ENCODE assay signal across 8 mouse cellular contexts in genomic region chr19:32182471-32182870, GRCm38 (mm10).
DNase-seq lines count a peak whose midpoint lies in the region; ATAC-seq and TF ChIP-seq lines count a peak whose summit lies in the region.
"Had no signal": no experiment of that assay in that cellular context is flagged by ENCODE, and none has a peak within 500 bp of the region (broad histone marks: within the 10 kb centered on the region; RNA-seq: fewer than 3 reads in every experiment).

No protein-coding gene starts in this region.

- no peak for DNase-seq in kidney, postnatal 36 days
- no peak for DNase-seq in CH12.LX (ENCODE audit: extremely low read depth)
- DNase-seq in liver, embryonic 13.5 days = no peak
- no peak for DNase-seq in embryo, embryonic 11 days
- DNase-seq in testis, postnatal 10 days (ENCODE audit: low spot score) = no peak
- DNase-seq: cerebellum, adult 9-10 months had no signal

- no peak overlapping the region for H3K9ac ChIP-seq in kidney, embryonic 15.5 days
- H3K9ac ChIP-seq in CH12.LX (ENCODE audit: insufficient read depth, low read depth) = no peak overlapping the region
- H3K9ac ChIP-seq in liver, embryonic 13.5 days = peak overlapping the region; percentile 69; the same call in 1 of the 2 replicates

- no peak for TF ChIP-seq CTCF in CH12.LX (conservative IDR thresholded peaks at IDR 0.05 in 1 of 2, IDR thresholded peaks at IDR 0.05 in 1 of 2; ENCODE audit: low read depth in 2 of 2, low read length in 2 of 2)
- TF ChIP-seq CTCF in bone marrow, adult 2 months (IDR thresholded peaks at IDR 0.05; ENCODE audit: control insufficient read depth, insufficient read depth, low read length) = no peak

- no peaks in the 10 kb centered on the region for H3K9me3 ChIP-seq in kidney, embryonic 15.5 days (replicated peaks)
- H3K9me3 ChIP-seq in CH12.LX (replicated peaks; ENCODE audit: low read length) = no peaks in the 10 kb centered on the region
- no peaks in the 10 kb centered on the region for H3K9me3 ChIP-seq in liver, embryonic 13.5 days (replicated peaks)

- peak overlapping the region; percentile 85; the same call in 1 of the 2 replicates for H3K27ac ChIP-seq in kidney, embryonic 15.5 days
- no peak overlapping the region for H3K27ac ChIP-seq in CH12.LX (ENCODE audit: insufficient read depth, low read depth)
- H3K27ac ChIP-seq in bone marrow, adult 2 months (ENCODE audit: control insufficient read depth, insufficient read depth, low read depth, low read length, poor library complexity) = peak overlapping the region; percentile 26; the same call in 1 of the 2 replicates
- peak overlapping the region; percentile 99 for H3K27ac ChIP-seq in liver, embryonic 13.5 days

- peaks cover 47% of the 10 kb centered on the region for H3K4me1 ChIP-seq in kidney, embryonic 15.5 days
- peaks cover 15 to 72% of the 10 kb centered on the region in 2 experiments for H3K4me1 ChIP-seq in CH12.LX (ENCODE audit: control insufficient read depth in 1 of 2, insufficient read depth in 2 of 2)
- peaks cover 17% of the 10 kb centered on the region for H3K4me1 ChIP-seq in bone marrow, adult 2 months (ENCODE audit: control insufficient read depth, insufficient read depth, low read length)
- H3K4me1 ChIP-seq in liver, embryonic 13.5 days (replicated peaks) = peaks cover 91% of the 10 kb centered on the region

- no peak for TF ChIP-seq EP300 in CH12.LX (IDR thresholded peaks at IDR 0.05; ENCODE audit: low read length)

- no peak for ATAC-seq in kidney, embryonic 15.5 days (replicated peaks; ENCODE audit: low FRiP score)
- ATAC-seq in liver, embryonic 13.5 days (ENCODE audit: low read depth) = no peak

- dilution Hi-C loops in CH12.LX (cut with MboI; ENCODE audit: extremely low pct_ligation_motif_present, extremely low pct_unique_long_range_greater_than_20kb, low sequenced_read_pairs) = no loop called here

- no peak overlapping the region for H3K4me2 ChIP-seq in kidney, embryonic 15.5 days
- peak overlapping the region; percentile 24 for H3K4me2 ChIP-seq in CH12.LX (ENCODE audit: insufficient read depth, low read depth, poor library complexity, severe bottlenecking)
- peak overlapping the region; percentile 74; the same call in 1 of the 2 replicates for H3K4me2 ChIP-seq in liver, embryonic 13.5 days

- no peak for TF ChIP-seq RAD21 in CH12.LX (IDR thresholded peaks at IDR 0.05; ENCODE audit: low read depth, low read length)

- H3K36me3 ChIP-seq in kidney, embryonic 15.5 days = 0 out of 2 replicates have a peak, but pooled peaks cover 3% of the 10 kb centered on the region
- no peaks in the 10 kb centered on the region for H3K36me3 ChIP-seq in CH12.LX (replicated peaks in 1 of 2; ENCODE audit: control insufficient read depth in 1 of 2, insufficient read depth in 1 of 2, low read length in 1 of 2)
- 0 out of 2 replicates have a peak, but pooled peaks cover 7% of the 10 kb centered on the region for H3K36me3 ChIP-seq in liver, embryonic 13.5 days

- no peak overlapping the region for H3K4me3 ChIP-seq in kidney, embryonic 15.5 days (replicated peaks)
- H3K4me3 ChIP-seq in CH12.LX (replicated peaks in 1 of 3; ENCODE audit: low read depth in 2 of 3, low read length in 2 of 3, poor library complexity in 1 of 3) = no peak overlapping the region
- no peak overlapping the region for H3K4me3 ChIP-seq in bone marrow, adult 2 months (replicated peaks; ENCODE audit: control insufficient read depth, low read depth, low read length)
- no peak overlapping the region for H3K4me3 ChIP-seq in liver, embryonic 13.5 days (replicated peaks)

- no peaks in the 10 kb centered on the region for H3K79me2 ChIP-seq in CH12.LX (replicated peaks; ENCODE audit: control insufficient read depth, extremely low read depth, insufficient read depth, poor library complexity, severe bottlenecking)

- in situ Hi-C loops in CH12.LX (cut with MboI; ENCODE audit: low pct_ligation_motif_present, low pct_unique_long_range_greater_than_20kb, low sequenced_read_pairs) = loop anchor here (10.0 kb wide), 1 partner anchor 142 kb away; no protein-coding TSS in a partner anchor

- no peak for TF ChIP-seq POLR2A in CH12.LX (IDR thresholded peaks at IDR 0.05; ENCODE audit: low read depth, low read length)
- no peak for TF ChIP-seq POLR2A in bone marrow, adult 2 months (IDR thresholded peaks at IDR 0.05; ENCODE audit: borderline replicate concordance, control insufficient read depth, low read depth, low read length)

- WGBS in kidney, embryonic 15.5 days = 85% methylated on average over 5 of the region's 5 CpGs
- 83% methylated on average over 5 of the region's 5 CpGs for WGBS in bone marrow, adult 2 months
- 74% methylated on average over 5 of the region's 5 CpGs for WGBS in liver, embryonic 13.5 days (ENCODE audit: insufficient replicate concordance)

- no peaks in the 10 kb centered on the region for H3K27me3 ChIP-seq in kidney, embryonic 15.5 days
- H3K27me3 ChIP-seq in CH12.LX (replicated peaks) = no peaks in the 10 kb centered on the region
- H3K27me3 ChIP-seq in liver, embryonic 13.5 days = no peaks in the 10 kb centered on the region

TF ChIP-seq in CH12.LX, 34 proteins besides CTCF, POLR2A, EP300 and RAD21:
- TF ChIP-seq ELF1 (IDR thresholded peaks at IDR 0.05; ENCODE audit: low read depth, low read length) (no peak), UBTF (IDR thresholded peaks at IDR 0.05; ENCODE audit: low read depth, low read length) (no peak), IRF4 (IDR thresholded peaks at IDR 0.05; ENCODE audit: low read depth, low read length) (no peak), SIN3A (IDR thresholded peaks at IDR 0.05; ENCODE audit: low read length) (no peak), HCFC1 (IDR thresholded peaks at IDR 0.05; ENCODE audit: low read depth, low read length) (no peak), PAX5 (IDR thresholded peaks at IDR 0.05; ENCODE audit: low read length) (no peak), KAT2A (IDR thresholded peaks at IDR 0.05; ENCODE audit: insufficient replicate concordance, low read length) (no peak), SMC3 (IDR thresholded peaks at IDR 0.05; ENCODE audit: low read depth, low read length) (no peak)
